In genomic region chr13:77548386-77548695, GRCm38 (mm10) we compare ENCODE assay signal across 10 mouse cellular contexts.
DNase-seq lines count a peak whose midpoint lies in the region; ATAC-seq and TF ChIP-seq lines count a peak whose summit lies in the region.
"Had no signal": no experiment of that assay in that cellular context is flagged by ENCODE, and none has a peak within 500 bp of the region (broad histone marks: within the 10 kb centered on the region; RNA-seq: fewer than 3 reads in every experiment).

No protein-coding gene starts in this region.

- ATAC-seq in forebrain, embryonic 14.5 days: peak; percentile 95

- no peak overlapping the region for H3K27ac ChIP-seq in ES-E14 (ENCODE audit: insufficient read depth, low read depth, low read length, poor library complexity, severe bottlenecking)
- H3K27ac ChIP-seq in forebrain, embryonic 14.5 days (ENCODE audit: low read depth, low read length): no peak overlapping the region
- H3K27ac ChIP-seq in midbrain, embryonic 10.5 days (replicated peaks): peak overlapping the region; percentile 78
- no peak overlapping the region for H3K27ac ChIP-seq in heart, embryonic 10.5 days
- H3K27ac ChIP-seq: lung, embryonic 15.5 days had no signal

- peak overlapping the region; percentile 44 for H3K4me2 ChIP-seq in forebrain, embryonic 14.5 days (ENCODE audit: low read length)
- H3K4me2 ChIP-seq: lung, embryonic 15.5 days had no signal

- no peaks in the 10 kb centered on the region for H3K9me3 ChIP-seq in ES-E14 (ENCODE audit: control insufficient read depth, insufficient read depth, low read depth, low read length)
- no peaks in the 10 kb centered on the region for H3K9me3 ChIP-seq in forebrain, embryonic 14.5 days (replicated peaks; ENCODE audit: control insufficient read depth, low read length)
- no peaks in the 10 kb centered on the region for H3K9me3 ChIP-seq in midbrain, embryonic 10.5 days (replicated peaks)
- no peaks in the 10 kb centered on the region for H3K9me3 ChIP-seq in heart, embryonic 10.5 days
- H3K9me3 ChIP-seq: lung, embryonic 15.5 days had no signal

- no peak overlapping the region for H3K9ac ChIP-seq in ES-E14 (ENCODE audit: insufficient read depth, low read depth, low read length, poor library complexity, severe bottlenecking)
- no peak overlapping the region for H3K9ac ChIP-seq in forebrain, embryonic 14.5 days (ENCODE audit: low read length)
- H3K9ac ChIP-seq: lung, embryonic 15.5 days had no signal

- peak; percentile 5 for DNase-seq in adrenal gland, postnatal 14 days
- DNase-seq in adrenal gland, adult (ENCODE audit: inconsistent age in 2 of 2, low spot score in 1 of 2): no peak
- DNase-seq in ES-E14 (ENCODE audit: low read depth, low spot score) (peak; percentile 4), MN1 (ENCODE audit: low spot score) (no peak)
- peak; percentile 89 for DNase-seq in forebrain, embryonic 14.5 days (ENCODE audit: low spot score)
- DNase-seq in midbrain, embryonic 10.5 days (ENCODE audit: low spot score): peak; percentile 62
- DNase-seq in heart, embryonic 10.5 days (ENCODE audit: low spot score): no peak
- no peak for DNase-seq in right cerebral cortex, postnatal 36 days (ENCODE audit: low spot score in 2 of 2)
- DNase-seq: thymus, postnatal 36 days had no signal

- in situ Hi-C loops in ES-E14 (cut with MboI; ENCODE audit: low sequenced_read_pairs in 2 of 2, unreplicated experiment in 2 of 2): no loop called here

- no peaks in the 10 kb centered on the region for H3K4me1 ChIP-seq in ES-E14 (ENCODE audit: control insufficient read depth in 2 of 2, insufficient read depth in 2 of 2, low read length in 2 of 2, poor library complexity in 1 of 2)
- H3K4me1 ChIP-seq in forebrain, embryonic 14.5 days (ENCODE audit: control insufficient read depth, insufficient read depth, low read length): peaks cover 3% of the 10 kb centered on the region; the same call in 1 of the 2 replicates
- H3K4me1 ChIP-seq in midbrain, embryonic 10.5 days: peaks cover 16% of the 10 kb centered on the region
- no peaks in the 10 kb centered on the region for H3K4me1 ChIP-seq in heart, embryonic 10.5 days
- H3K4me1 ChIP-seq: lung, embryonic 15.5 days had no signal

- H3K4me3 ChIP-seq in ES-E14 (ENCODE audit: insufficient read depth in 1 of 2, low read depth in 1 of 2, low read length in 2 of 2, poor library complexity in 1 of 2, severe bottlenecking in 1 of 2): no peak overlapping the region
- H3K4me3 ChIP-seq in forebrain, embryonic 14.5 days (ENCODE audit: low read depth, low read length): no peak overlapping the region
- peak overlapping the region; percentile 10 for H3K4me3 ChIP-seq in midbrain, embryonic 10.5 days
- no peak overlapping the region for H3K4me3 ChIP-seq in heart, embryonic 10.5 days
- H3K4me3 ChIP-seq: lung, embryonic 15.5 days had no signal

- H3K27me3 ChIP-seq in forebrain, embryonic 14.5 days (replicated peaks; ENCODE audit: control insufficient read depth, insufficient read depth, low read length): no peaks in the 10 kb centered on the region
- H3K27me3 ChIP-seq in midbrain, embryonic 10.5 days (ENCODE audit: low read depth, poor library complexity, severe bottlenecking): no peaks in the 10 kb centered on the region
- H3K27me3 ChIP-seq in heart, embryonic 10.5 days (ENCODE audit: insufficient read depth, poor library complexity, severe bottlenecking): no peaks in the 10 kb centered on the region
- H3K27me3 ChIP-seq: lung, embryonic 15.5 days had no signal

- 2% methylated on average over 3 of the region's 3 CpGs for WGBS in forebrain, embryonic 14.5 days
- WGBS in midbrain, embryonic 10.5 days: 2% methylated on average over 3 of the region's 3 CpGs
- 16% methylated on average over 3 of the region's 3 CpGs for WGBS in heart, embryonic 10.5 days

- no peaks in the 10 kb centered on the region for H3K36me3 ChIP-seq in ES-E14 (ENCODE audit: control insufficient read depth, insufficient read depth, low read length, poor library complexity, severe bottlenecking)
- no peaks in the 10 kb centered on the region for H3K36me3 ChIP-seq in forebrain, embryonic 14.5 days (ENCODE audit: control insufficient read depth, insufficient read depth, low read length)
- no peaks in the 10 kb centered on the region for H3K36me3 ChIP-seq in midbrain, embryonic 10.5 days
- H3K36me3 ChIP-seq in heart, embryonic 10.5 days: no peaks in the 10 kb centered on the region
- H3K36me3 ChIP-seq: lung, embryonic 15.5 days had no signal

TF ChIP-seq in ES-E14, 5 proteins besides CTCF, POLR2A, EP300 and RAD21:
- TF ChIP-seq MAFK (IDR thresholded peaks at IDR 0.05; ENCODE audit: insufficient read depth, low read depth, low read length): no peak
- no peak for TF ChIP-seq HCFC1 (IDR thresholded peaks at IDR 0.05; ENCODE audit: borderline replicate concordance, insufficient read depth, low read length)
- TF ChIP-seq ZNF384 (IDR thresholded peaks at IDR 0.05; ENCODE audit: low read depth, low read length): no peak
- no peak for TF ChIP-seq ZC3H11A (IDR thresholded peaks at IDR 0.05; ENCODE audit: borderline replicate concordance, low read depth, low read length)
- TF ChIP-seq CHD2 (IDR thresholded peaks at IDR 0.05; ENCODE audit: low read depth, low read length): no peak

Comparison
In these comparisons a context has a peak if more than half of its experiments do, and no peak if none do; other contexts are left out.
1. DNase-seq: peak in adrenal gland, postnatal 14 days (single experiment), ES-E14 (single experiment), forebrain, embryonic 14.5 days (single experiment) and midbrain, embryonic 10.5 days (single experiment); none in adrenal gland, adult (0 of 2), MN1 (single experiment), heart, embryonic 10.5 days (single experiment) and right cerebral cortex, postnatal 36 days (0 of 2).